Mouse (Mus musculus): ENCODE measurements around the gene Kcnh7. TPM values are rescaled to one million over a fixed set of nuclear protein-coding genes. Genes with fewer than 3 reads are reported as not detected.

Gene Kcnh7
- polyA plus RNA-seq, 1 experiment from 2014 or later, result 0.20 TPM

GRCm38 (mm10) chr2:62664135-62664670, 519.9 kb downstream of the Kcnh7 start, which contains the start of gene Gca:
TSS of gene Gca (plus strand) at chr2:62664285.
- Histone ChIP-seq H3K4me2 (peak within 1 kb of the TSS; percentile 98), H3K9ac (replicated peaks) (peak within 1 kb of the TSS; percentile 51), H3K4me3 (replicated peaks) (peak within 1 kb of the TSS; percentile 55), H3K9me3 (no peaks in the 10 kb centered on the region), H3K4me1 (replicated peaks) (no peaks in the 10 kb centered on the region), H3K36me3 (no peaks in the 10 kb centered on the region), H3K27ac (no peak within 1 kb of the TSS), H3K27me3 (peaks cover 11% of the 10 kb centered on the region)
- 1% methylated on average over 43 of the region's 43 CpGs for WGBS
- peak; percentile 91 for ATAC-seq (ENCODE audit: insufficient number of reproducible peaks, insufficient read depth, low FRiP score, low TSS enrichment, low read depth)

- no peak for ATAC-seq (ENCODE audit: insufficient number of reproducible peaks, insufficient read depth, low FRiP score, low TSS enrichment, low read depth)
- no peak overlapping the region for H3K4me2 ChIP-seq
- H3K36me3 ChIP-seq, result no peaks in the 10 kb centered on the region
- peaks cover 11% of the 10 kb centered on the region for H3K27me3 ChIP-seq
- no peak overlapping the region for H3K4me3 ChIP-seq (replicated peaks)
- 84% methylated on average over 3 of the region's 3 CpGs for WGBS
- no peaks in the 10 kb centered on the region for H3K9me3 ChIP-seq
- no peaks in the 10 kb centered on the region for H3K4me1 ChIP-seq (replicated peaks)
- no peak overlapping the region for H3K27ac ChIP-seq
- H3K9ac ChIP-seq (replicated peaks), result no peak overlapping the region
These were observed 521.5 kb downstream of the Kcnh7 start for GRCm38 (mm10) chr2:62662560-62662959.

GRCm38 (mm10) chr2:62660565-62660964, 523.5 kb downstream of the Kcnh7 start:
- no peaks in the 10 kb centered on the region for H3K4me1 ChIP-seq (replicated peaks)
- H3K4me2 ChIP-seq, result no peak overlapping the region
- no peaks in the 10 kb centered on the region for H3K36me3 ChIP-seq
- ATAC-seq (ENCODE audit: insufficient number of reproducible peaks, insufficient read depth, low FRiP score, low TSS enrichment, low read depth), result no peak
- no peak overlapping the region for H3K9ac ChIP-seq (replicated peaks)
- no peak overlapping the region for H3K27ac ChIP-seq
- no peak overlapping the region for H3K4me3 ChIP-seq (replicated peaks)
- H3K9me3 ChIP-seq, result no peaks in the 10 kb centered on the region
- peaks cover 11% of the 10 kb centered on the region for H3K27me3 ChIP-seq
- 57% methylated on average over 6 of the region's 6 CpGs for WGBS

GRCm38 (mm10) chr2:62656072-62656471, 528.0 kb downstream of the Kcnh7 start:
- Histone ChIP-seq H3K4me3 (replicated peaks) (no peak overlapping the region), H3K9ac (replicated peaks) (no peak overlapping the region), H3K4me1 (replicated peaks) (no peaks in the 10 kb centered on the region), H3K4me2 (no peak overlapping the region), H3K27ac (no peak overlapping the region), H3K9me3 (no peaks in the 10 kb centered on the region), H3K36me3 (no peaks in the 10 kb centered on the region), H3K27me3 (no peaks in the 10 kb centered on the region)
- 72% methylated on average over 1 of the region's 1 CpGs for WGBS
- ATAC-seq (ENCODE audit: insufficient number of reproducible peaks, insufficient read depth, low FRiP score, low TSS enrichment, low read depth), result no peak

- Histone ChIP-seq H3K27ac (no peak overlapping the region), H3K27me3 (no peaks in the 10 kb centered on the region), H3K4me2 (no peak overlapping the region), H3K9ac (replicated peaks) (no peak overlapping the region), H3K36me3 (no peaks in the 10 kb centered on the region), H3K4me1 (replicated peaks) (no peaks in the 10 kb centered on the region), H3K4me3 (replicated peaks) (no peak overlapping the region), H3K9me3 (no peaks in the 10 kb centered on the region)
- no peak for ATAC-seq (ENCODE audit: insufficient number of reproducible peaks, insufficient read depth, low FRiP score, low TSS enrichment, low read depth)
- 53% methylated on average over 7 of the region's 7 CpGs for WGBS
These were observed 529.4 kb downstream of the Kcnh7 start for GRCm38 (mm10) chr2:62654519-62655338.

GRCm38 (mm10) chr2:62652466-62652865, 531.6 kb downstream of the Kcnh7 start:
- no peaks in the 10 kb centered on the region for H3K4me1 ChIP-seq (replicated peaks)
- H3K27ac ChIP-seq, result no peak overlapping the region
- no peak overlapping the region for H3K4me2 ChIP-seq
- H3K4me3 ChIP-seq (replicated peaks), result no peak overlapping the region
- H3K27me3 ChIP-seq, result no peaks in the 10 kb centered on the region
- H3K36me3 ChIP-seq, result no peaks in the 10 kb centered on the region
- WGBS, result 88% methylated on average over 4 of the region's 4 CpGs
- H3K9me3 ChIP-seq, result no peaks in the 10 kb centered on the region
- no peak overlapping the region for H3K9ac ChIP-seq (replicated peaks)
- no peak for ATAC-seq (ENCODE audit: insufficient number of reproducible peaks, insufficient read depth, low FRiP score, low TSS enrichment, low read depth)

GRCm38 (mm10) chr2:62651890-62652289, 532.2 kb downstream of the Kcnh7 start:
- H3K4me2 ChIP-seq, result no peak overlapping the region
- no peaks in the 10 kb centered on the region for H3K27me3 ChIP-seq
- 61% methylated on average over 4 of the region's 4 CpGs for WGBS
- H3K4me3 ChIP-seq (replicated peaks), result no peak overlapping the region
- no peak overlapping the region for H3K9ac ChIP-seq (replicated peaks)
- no peak for ATAC-seq (ENCODE audit: insufficient number of reproducible peaks, insufficient read depth, low FRiP score, low TSS enrichment, low read depth)
- H3K4me1 ChIP-seq (replicated peaks), result no peaks in the 10 kb centered on the region; the same call in 1 of the 2 replicates
- no peaks in the 10 kb centered on the region for H3K9me3 ChIP-seq
- no peaks in the 10 kb centered on the region for H3K36me3 ChIP-seq
- no peak overlapping the region for H3K27ac ChIP-seq

GRCm38 (mm10) chr2:62646671-62647289, 537.3 kb downstream of the Kcnh7 start:
- H3K36me3 ChIP-seq, result no peaks in the 10 kb centered on the region
- no peak overlapping the region; the same call in 1 of the 2 replicates for H3K9ac ChIP-seq (replicated peaks)
- H3K4me3 ChIP-seq (replicated peaks), result peak overlapping the region; percentile 43
- H3K4me1 ChIP-seq (replicated peaks), result no peaks in the 10 kb centered on the region; the same call in 1 of the 2 replicates
- peaks cover 7% of the 10 kb centered on the region; the same call in 1 of the 2 replicates for H3K27me3 ChIP-seq
- 20% methylated on average over 6 of the region's 6 CpGs for WGBS
- H3K27ac ChIP-seq, result no peak overlapping the region
- peak overlapping the region; percentile 61 for H3K4me2 ChIP-seq
- H3K9me3 ChIP-seq, result no peaks in the 10 kb centered on the region
- ATAC-seq (ENCODE audit: insufficient number of reproducible peaks, insufficient read depth, low FRiP score, low TSS enrichment, low read depth), result no peak

GRCm38 (mm10) chr2:62646014-62646645, 538.0 kb downstream of the Kcnh7 start, which contains the start of gene Ifih1:
TSS of gene Ifih1 (minus strand) at chr2:62646255.
- WGBS, result under 1% methylated on average over 30 of the region's 30 CpGs
- Histone ChIP-seq H3K4me1 (replicated peaks) (no peaks in the 10 kb centered on the region; the same call in 1 of the 2 replicates), H3K9me3 (no peaks in the 10 kb centered on the region), H3K36me3 (no peaks in the 10 kb centered on the region), H3K27ac (no peak within 1 kb of the TSS), H3K9ac (replicated peaks) (peak within 1 kb of the TSS; percentile 45; the same call in 1 of the 2 replicates), H3K4me3 (replicated peaks) (peak within 1 kb of the TSS; percentile 43), H3K4me2 (peak within 1 kb of the TSS; percentile 61), H3K27me3 (peaks cover 7% of the 10 kb centered on the region; the same call in 1 of the 2 replicates)
- peak; percentile 88; the same call in 1 of the 2 replicates for ATAC-seq (ENCODE audit: insufficient number of reproducible peaks, insufficient read depth, low FRiP score, low TSS enrichment, low read depth)

GRCm38 (mm10) chr2:62645475-62645874, 538.6 kb downstream of the Kcnh7 start:
- H3K4me2 ChIP-seq, result peak overlapping the region; percentile 61
- peak overlapping the region; percentile 45; the same call in 1 of the 2 replicates for H3K9ac ChIP-seq (replicated peaks)
- WGBS, result 33% methylated on average over 12 of the region's 12 CpGs
- H3K4me1 ChIP-seq (replicated peaks), result no peaks in the 10 kb centered on the region; the same call in 1 of the 2 replicates
- no peaks in the 10 kb centered on the region for H3K9me3 ChIP-seq
- no peak overlapping the region for H3K27ac ChIP-seq
- peak overlapping the region; percentile 43 for H3K4me3 ChIP-seq (replicated peaks)
- ATAC-seq (ENCODE audit: insufficient number of reproducible peaks, insufficient read depth, low FRiP score, low TSS enrichment, low read depth), result peak; percentile 56; the same call in 1 of the 2 replicates
- H3K36me3 ChIP-seq, result no peaks in the 10 kb centered on the region
- peaks cover 7% of the 10 kb centered on the region; the same call in 1 of the 2 replicates for H3K27me3 ChIP-seq

Measured in limb, embryonic 12.5 days (tissue).